Mouse (Mus musculus): ENCODE results near the gene Ermard. TPM values are rescaled to one million over a fixed set of nuclear protein-coding genes. Genes with fewer than 3 reads are reported as not detected.

The Ermard gene
- total RNA-seq, 1 experiment from 2014 or later, result 75.4 TPM

- DNase-seq, result no peak
These were observed 19.3 kb downstream of the Ermard start for GRCm38 (mm10) chr17:15060356-15060755.

- peak; percentile 37 for DNase-seq
These were observed 24.5 kb downstream of the Ermard start for GRCm38 (mm10) chr17:15065391-15066024.

GRCm38 (mm10) chr17:15066066-15066465 is 25.1 kb downstream of the Ermard start:
- no peak for DNase-seq

GRCm38 (mm10) chr17:15066911-15067310 is 25.9 kb downstream of the Ermard start:
- DNase-seq, result no peak

- DNase-seq, result no peak
These were observed 27.2 kb downstream of the Ermard start for GRCm38 (mm10) chr17:15068040-15068792.

GRCm38 (mm10) chr17:15069124-15069523 is 28.1 kb downstream of the Ermard start:
- DNase-seq, result no peak

- no peak for DNase-seq
These were observed 31.2 kb downstream of the Ermard start for GRCm38 (mm10) chr17:15072211-15072610.

GRCm38 (mm10) chr17:15075033-15075432 is 34.0 kb downstream of the Ermard start:
- DNase-seq, result no peak

- DNase-seq, result no peak
These were observed 36.5 kb downstream of the Ermard start for GRCm38 (mm10) chr17:15077536-15077935.

GRCm38 (mm10) chr17:15084226-15084848 is 43.3 kb downstream of the Ermard start:
- DNase-seq, result no peak

- no peak for DNase-seq
These were observed 44.0 kb downstream of the Ermard start for GRCm38 (mm10) chr17:15085006-15085405.

- DNase-seq, result no peak
These were observed 47.2 kb downstream of the Ermard start for GRCm38 (mm10) chr17:15088166-15088565.

GRCm38 (mm10) chr17:15088591-15089001 is 47.6 kb downstream of the Ermard start:
- no peak for DNase-seq

- DNase-seq, result no peak
These were observed 50.7 kb downstream of the Ermard start for GRCm38 (mm10) chr17:15091739-15092138.

GRCm38 (mm10) chr17:15093523-15093922 is 52.5 kb downstream of the Ermard start:
- DNase-seq, result no peak

GRCm38 (mm10) chr17:15096853-15097252 is 55.8 kb downstream of the Ermard start:
- no peak for DNase-seq

GRCm38 (mm10) chr17:15098677-15099076 is 57.7 kb downstream of the Ermard start:
- no peak for DNase-seq

GRCm38 (mm10) chr17:15101355-15101754 is 60.3 kb downstream of the Ermard start:
- DNase-seq, result no peak

- DNase-seq, result no peak
These were observed 66.2 kb downstream of the Ermard start for GRCm38 (mm10) chr17:15107143-15107649.

GRCm38 (mm10) chr17:15108473-15109441 is 67.7 kb downstream of the Ermard start:
- DNase-seq, result no peak

- DNase-seq, result no peak
These were observed 74.5 kb downstream of the Ermard start for GRCm38 (mm10) chr17:15115550-15115949.

- DNase-seq, result no peak
These were observed 79.1 kb downstream of the Ermard start for GRCm38 (mm10) chr17:15120096-15120495.

Measured in adrenal gland, postnatal 25 days (tissue).